Mouse (Mus musculus) midbrain, embryonic 13.5 days (tissue): ENCODE data around the gene Pip5kl1. TPM values are rescaled to one million over a fixed set of nuclear protein-coding genes. Genes with fewer than 3 reads are reported as not detected.

Experiments
- polyA plus RNA-seq: library from polyadenylated mRNA; unstranded; fragments of >200 nt; fragmentation: Nextera tagmentation; extraction: Ambion mirVana; gene quantifications from 2 replicates; pipeline ENCODE4 v1.2.1, GENCODE M21; 2015

Gene Pip5kl1
- polyA plus RNA-seq, 1 experiment from 2014 or later: 4.8 TPM

Other genes starting within 250 kb of the Pip5kl1 start
- gene Ciz1, start 222.5 kb upstream of the Pip5kl1 start, polyA plus RNA-seq: 54.4 and 56.7 TPM in 2 replicates
- gene Dnm1, start 221.5 kb upstream of the Pip5kl1 start, polyA plus RNA-seq: 35.5 and 41.2 TPM in 2 replicates
- gene 1110008P14Rik, start 192.9 kb upstream of the Pip5kl1 start, polyA plus RNA-seq: 74.7 and 77.5 TPM in 2 replicates
- gene Lcn2, start 186.5 kb upstream of the Pip5kl1 start, polyA plus RNA-seq: 0.35 and 0.37 TPM in 2 replicates
- gene Ptges2, start 178.9 kb upstream of the Pip5kl1 start, polyA plus RNA-seq: 35.5 and 37.6 TPM in 2 replicates
- gene Naif1, start 124.3 kb upstream of the Pip5kl1 start, polyA plus RNA-seq: 5.1 and 6.1 TPM in 2 replicates
- gene Slc25a25, start 123.4 kb upstream of the Pip5kl1 start, polyA plus RNA-seq: 45.4 and 50.1 TPM in 2 replicates
- 5.6 and 7.3 TPM in 2 replicates for gene Fam102a, start 39.5 kb upstream of the Pip5kl1 start, polyA plus RNA-seq
- 133 and 147 TPM in 2 replicates for gene Dpm2, start 3.9 kb upstream of the Pip5kl1 start, polyA plus RNA-seq
- gene 9430097D07Rik, start 887 bp downstream of the Pip5kl1 start, polyA plus RNA-seq: 0.34 and 0.55 TPM in 2 replicates
- 15.2 and 16.3 TPM in 2 replicates for gene St6galnac4, start 12.3 kb downstream of the Pip5kl1 start, polyA plus RNA-seq
- 10.1 and 11.3 TPM in 2 replicates for gene St6galnac6, start 24.9 kb downstream of the Pip5kl1 start, polyA plus RNA-seq
- gene Ak1, start 47.0 kb downstream of the Pip5kl1 start, polyA plus RNA-seq: 62.5 and 62.9 TPM in 2 replicates
- gene Eng, start 71.8 kb downstream of the Pip5kl1 start, polyA plus RNA-seq: 22.0 and 24.8 TPM in 2 replicates
- 16.5 and 16.6 TPM in 2 replicates for gene Fpgs, start 129.3 kb downstream of the Pip5kl1 start, polyA plus RNA-seq
- gene Cdk9, start 138.3 kb downstream of the Pip5kl1 start, polyA plus RNA-seq: 78.5 and 84.5 TPM in 2 replicates
- 37.8 and 40.7 TPM in 2 replicates for gene Sh2d3c, start 146.3 kb downstream of the Pip5kl1 start, polyA plus RNA-seq
- gene 6330409D20Rik, start 166.2 kb downstream of the Pip5kl1 start, polyA plus RNA-seq: 3.9 TPM in 2 replicates
- gene Tor2a, start 182.4 kb downstream of the Pip5kl1 start, polyA plus RNA-seq: 48.0 and 52.6 TPM in 2 replicates
- gene Ttc16, start 200.8 kb downstream of the Pip5kl1 start, polyA plus RNA-seq: 0.35 and 0.52 TPM in 2 replicates
- gene Ptrh1, start 201.0 kb downstream of the Pip5kl1 start, polyA plus RNA-seq: 4.1 and 4.2 TPM in 2 replicates
- gene Cfap157, start 209.6 kb downstream of the Pip5kl1 start, polyA plus RNA-seq: 0.46 and 2.0 TPM in 2 replicates